Mouse (Mus musculus) bone marrow, adult 2 months (tissue): ENCODE measurements around the gene Dguok.

ENCODE experiments used
- CTCF ChIP-seq: fragments of 200-500 bp; IDR thresholded peaks from 2 replicates; pipeline ENCODE4 v1.5.1; 2011; ENCODE audit warnings: low read length, control low read depth; ENCODE audit not compliant: control insufficient read depth, insufficient read depth
- POLR2A ChIP-seq: fragments of 200-500 bp; IDR thresholded peaks from 2 replicates; pipeline ENCODE4 v1.6.1; 2011; ENCODE audit warnings: low read depth, mild to moderate bottlenecking, control low read depth, low read length, borderline replicate concordance; ENCODE audit not compliant: control insufficient read depth

GRCm38 (mm10) chr6:83507168-83507546 is 388 bp upstream of the Dguok start:
- no peak for TF ChIP-seq CTCF
- TF ChIP-seq POLR2A = no peak
